Mouse (Mus musculus) spleen, adult 2 months (tissue): ENCODE measurements around the gene Polr2e.

ENCODE experiments used
- CTCF ChIP-seq: fragments of 200-500 bp; IDR thresholded peaks from 2 replicates; pipeline ENCODE4 v1.5.1; 2011; ENCODE audit warnings: mild to moderate bottlenecking, inconsistent platforms; ENCODE audit not compliant: insufficient read depth, insufficient read length, insufficient replicate concordance; ENCODE audit errors: extremely low read depth
- POLR2A ChIP-seq: fragments of 200-500 bp; IDR thresholded peaks from 2 replicates; pipeline ENCODE4 v1.6.1; 2011; ENCODE audit warnings: low read depth, low read length, inconsistent platforms

GRCm38 (mm10) chr10:79988506-79989271 lies 50.9 kb downstream of the Polr2e start, which contains the start of gene Cnn2:
- no peak for TF ChIP-seq CTCF
- TF ChIP-seq POLR2A: no peak
